ENCODE assay signal across 8 mouse cellular contexts in the genomic region with DNA sequence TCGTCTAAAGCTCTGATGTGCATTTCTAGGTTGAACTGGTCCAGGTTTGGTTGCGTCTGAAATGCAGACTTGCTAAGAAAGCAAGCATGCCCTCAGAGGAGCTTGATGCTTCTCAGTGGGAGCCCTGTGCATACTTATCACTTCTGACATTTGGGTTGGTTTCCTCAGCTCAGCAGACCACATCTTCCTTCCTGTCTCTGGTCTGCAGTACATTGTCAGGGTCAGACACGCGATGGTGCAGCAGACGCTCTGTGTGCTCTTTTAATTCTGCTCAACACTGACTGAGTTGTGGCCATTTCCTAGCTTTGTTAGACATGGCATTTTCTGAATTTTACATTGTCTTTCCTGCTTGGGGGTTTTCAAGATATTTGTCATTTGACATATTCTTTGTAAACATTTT.
DNase-seq lines count a peak whose midpoint lies in the region; ATAC-seq and TF ChIP-seq lines count a peak whose summit lies in the region.

No protein-coding gene starts in this region.

- no peaks in the 10 kb centered on the region for H3K27me3 ChIP-seq in liver, adult 2 months (ENCODE audit: control insufficient read depth, insufficient read depth, low read length)
- no peaks in the 10 kb centered on the region for H3K27me3 ChIP-seq in stomach, postnatal 0 days (ENCODE audit: control insufficient read depth, insufficient read depth, low read length)

- ATAC-seq in stomach, postnatal 0 days (ENCODE audit: low FRiP score, low TSS enrichment), result no peak

- TF ChIP-seq EP300 in stomach, postnatal 0 days (optimal IDR thresholded peaks at IDR 0.05), result no peak

- no peaks in the 10 kb centered on the region for H3K4me1 ChIP-seq in liver, adult 2 months (ENCODE audit: control insufficient read depth, insufficient read depth, low read length)
- no peaks in the 10 kb centered on the region for H3K4me1 ChIP-seq in stomach, postnatal 0 days (replicated peaks; ENCODE audit: control insufficient read depth, insufficient read depth)

- no peaks in the 10 kb centered on the region for H3K79me2 ChIP-seq in liver, adult 2 months (ENCODE audit: control insufficient read depth, insufficient read depth, low read length)

- H3K9ac ChIP-seq in liver, adult 2 months (ENCODE audit: low read depth, low read length), result no peak overlapping the region
- no peak overlapping the region for H3K9ac ChIP-seq in stomach, postnatal 0 days (ENCODE audit: low read length)

- no peak overlapping the region for H3K4me2 ChIP-seq in stomach, postnatal 0 days (replicated peaks; ENCODE audit: low read depth)

- no peak for TF ChIP-seq CTCF in liver, adult 2 months (IDR thresholded peaks at IDR 0.05; ENCODE audit: low read depth, low read length)
- TF ChIP-seq CTCF in stomach, postnatal 0 days (IDR thresholded peaks at IDR 0.05; ENCODE audit: low read depth), result no peak

- H3K27ac ChIP-seq in liver, adult 2 months (replicated peaks; ENCODE audit: insufficient read depth, low read depth, low read length), result no peak overlapping the region
- H3K27ac ChIP-seq in stomach, postnatal 0 days (replicated peaks), result no peak overlapping the region

- H3K9me3 ChIP-seq in stomach, postnatal 0 days (ENCODE audit: control insufficient read depth, low read length), result no peaks in the 10 kb centered on the region

- no peak for TF ChIP-seq POLR2A in liver, adult 2 months (IDR thresholded peaks at IDR 0.05; ENCODE audit: extremely low read depth, insufficient read depth, low read length)

- 63% methylated on average over 5 of the region's 5 CpGs for WGBS in liver, adult 2 months
- WGBS in stomach, postnatal 0 days, result 68% methylated on average over 5 of the region's 5 CpGs

- peak; percentile 19 for DNase-seq in embryo, embryonic 10 days (ENCODE audit: low spot score)
- no peak for DNase-seq in embryo, embryonic 10.5 days (ENCODE audit: low spot score)
- DNase-seq in CD4-positive helper T cell, adult 2 months (ENCODE audit: low read depth, low spot score), result peak; percentile 77
- peak; percentile 4 for DNase-seq in liver, adult 2 months (ENCODE audit: extremely low read depth, low read depth, low spot score)
- peak; percentile 57 to 68 for DNase-seq in natural killer cell, adult 2 months (ENCODE audit: low spot score in 2 of 2)
- no peak for DNase-seq in left cerebral cortex, adult 8-10 months (ENCODE audit: low spot score in 2 of 2)
- no peak for DNase-seq in stomach, postnatal 0 days (ENCODE audit: low spot score)
- no peak for DNase-seq in layer of hippocampus, adult 8-10 months (ENCODE audit: low spot score in 2 of 2)

- no peaks in the 10 kb centered on the region for H3K36me3 ChIP-seq in liver, adult 2 months (ENCODE audit: control insufficient read depth, insufficient read depth, low read length)
- H3K36me3 ChIP-seq in stomach, postnatal 0 days (ENCODE audit: control insufficient read depth, insufficient read depth, low read length), result no peaks in the 10 kb centered on the region

- H3K4me3 ChIP-seq in liver, adult 2 months (ENCODE audit: insufficient read depth, low read depth, low read length), result no peak overlapping the region
- no peak overlapping the region for H3K4me3 ChIP-seq in stomach, postnatal 0 days (ENCODE audit: low read depth, low read length)

Comparison
In these comparisons a context has a peak if more than half of its experiments do, and no peak if none do; other contexts are left out.
1. DNase-seq: peak in embryo, embryonic 10 days (single experiment), CD4-positive helper T cell, adult 2 months (single experiment), liver, adult 2 months (single experiment) and natural killer cell, adult 2 months (2 of 2); none in embryo, embryonic 10.5 days (single experiment), left cerebral cortex, adult 8-10 months (0 of 2), stomach, postnatal 0 days (single experiment) and layer of hippocampus, adult 8-10 months (0 of 2).